Mouse (Mus musculus): ENCODE measurements around the gene Lhx9. TPM values are rescaled to one million over a fixed set of nuclear protein-coding genes. Genes with fewer than 3 reads are reported as not detected.

Lhx9 gene
- not detected for total RNA-seq (2021)
- long read RNA-seq, experiment 1, result 0 reads
- long read RNA-seq, experiment 2, result 0 reads

DNA sequence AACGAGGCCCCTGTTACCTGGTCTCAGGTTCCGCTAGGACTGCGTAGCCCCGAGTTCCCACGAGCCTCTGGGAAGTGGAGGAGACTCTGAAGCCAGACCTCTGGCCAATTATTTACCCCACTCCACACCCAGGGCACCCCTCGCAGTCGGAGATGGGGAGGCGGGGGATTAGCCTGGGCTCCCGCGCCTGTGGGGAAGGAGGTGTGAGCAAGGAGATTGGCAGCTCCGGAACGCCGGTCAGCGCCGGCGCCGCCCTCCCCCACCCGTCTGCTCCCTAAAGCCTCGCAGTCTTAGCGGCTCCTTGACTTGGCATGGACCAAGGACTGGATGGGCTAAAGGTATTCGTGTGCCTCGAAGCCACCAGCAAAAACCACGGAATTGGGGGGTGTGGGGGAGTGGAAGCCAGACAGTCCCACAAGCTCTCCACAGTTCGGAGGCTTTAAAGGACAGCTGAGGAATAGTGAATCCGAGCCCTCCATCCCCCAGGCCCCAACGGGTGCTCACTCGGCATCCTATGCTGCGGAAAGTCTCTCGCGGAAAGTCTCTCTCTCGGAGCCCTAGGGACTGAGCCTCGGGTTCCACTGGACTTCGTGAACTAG is at the start of gene Lhx9:
Gene Lhx9 (minus strand): TSS at position 67 of the 599 bp plus-strand sequence.
- Histone ChIP-seq H3K4me3 (peak within 1 kb of the TSS; percentile 56), H3K27ac (no peak within 1 kb of the TSS)
- TF ChIP-seq CTCF (IDR thresholded peaks at IDR 0.05), result no peak
- intact Hi-C loops (cut with DNase I), result no loop called here
- DNase-seq, result no peak

DNA sequence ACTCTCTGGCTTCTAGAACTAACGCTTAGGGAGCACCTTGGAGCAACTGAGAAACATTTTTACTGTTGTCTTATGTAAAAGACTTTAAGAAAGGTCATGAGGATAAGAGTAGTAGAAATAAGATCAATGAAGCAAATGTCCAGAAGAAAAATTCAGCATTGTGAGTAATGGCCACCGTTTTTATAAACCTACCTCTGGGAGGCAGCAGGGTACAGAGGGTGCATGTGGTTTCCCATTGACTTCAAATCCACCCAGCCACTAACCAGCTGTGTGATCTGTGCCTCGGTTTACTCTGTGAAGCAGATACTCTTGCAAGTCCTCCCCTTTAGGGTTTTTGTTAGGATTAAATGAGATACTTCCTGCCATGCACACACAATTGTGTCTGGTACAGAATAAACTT is 47.7 kb upstream of the Lhx9 start:
- peak; percentile 50 for TF ChIP-seq CTCF (IDR thresholded peaks at IDR 0.05)
- no peak overlapping the region for H3K27ac ChIP-seq
- H3K4me3 ChIP-seq, result no peak overlapping the region
- DNase-seq, result no peak
- intact Hi-C loops (cut with DNase I), result no loop called here

GRCm38 (mm10) chr1:138877470-138878254 is 29.3 kb upstream of the Lhx9 start:
- Histone ChIP-seq H3K4me3 (no peak overlapping the region), H3K27ac (no peak overlapping the region)
- TF ChIP-seq CTCF (IDR thresholded peaks at IDR 0.05), result no peak
- intact Hi-C loops (cut with DNase I), result no loop called here
- DNase-seq, result no peak

DNA sequence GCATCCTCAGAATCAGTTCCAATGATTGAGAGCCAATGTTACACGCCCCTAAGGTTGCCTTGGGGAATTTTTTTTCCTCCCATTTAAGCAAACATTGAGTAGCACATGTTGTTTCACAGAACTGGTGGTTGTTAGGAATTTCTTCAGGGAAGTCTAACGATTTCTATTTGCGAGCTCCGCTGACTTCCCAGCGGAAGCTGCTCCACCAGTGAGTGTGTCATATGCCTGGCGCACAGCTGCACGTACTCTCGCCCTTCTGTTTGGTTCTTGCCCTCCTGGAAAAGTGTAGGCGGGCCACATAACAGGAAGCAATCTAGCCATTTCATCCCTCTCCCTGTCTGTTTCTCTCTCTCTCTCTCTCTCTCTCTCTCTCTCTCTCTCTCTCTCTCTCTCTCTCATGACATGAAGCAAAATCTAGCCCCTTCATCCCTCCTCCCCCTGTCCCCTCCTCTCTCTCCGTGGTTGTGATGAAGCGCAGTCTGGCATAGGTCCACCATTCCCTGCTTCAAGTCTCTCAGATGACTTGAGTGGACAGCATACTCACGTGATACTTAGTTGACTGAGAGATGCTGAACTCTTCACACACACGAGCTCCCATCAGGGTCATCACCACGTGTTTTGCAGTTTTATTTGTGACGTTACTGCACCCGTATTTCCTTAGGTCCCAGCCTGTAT is 28.1 kb upstream of the Lhx9 start:
- Histone ChIP-seq H3K4me3 (peak overlapping the region; percentile 9), H3K27ac (no peak overlapping the region)
- TF ChIP-seq CTCF (IDR thresholded peaks at IDR 0.05), result no peak
- intact Hi-C loops (cut with DNase I), result no loop called here
- DNase-seq, result no peak

DNA sequence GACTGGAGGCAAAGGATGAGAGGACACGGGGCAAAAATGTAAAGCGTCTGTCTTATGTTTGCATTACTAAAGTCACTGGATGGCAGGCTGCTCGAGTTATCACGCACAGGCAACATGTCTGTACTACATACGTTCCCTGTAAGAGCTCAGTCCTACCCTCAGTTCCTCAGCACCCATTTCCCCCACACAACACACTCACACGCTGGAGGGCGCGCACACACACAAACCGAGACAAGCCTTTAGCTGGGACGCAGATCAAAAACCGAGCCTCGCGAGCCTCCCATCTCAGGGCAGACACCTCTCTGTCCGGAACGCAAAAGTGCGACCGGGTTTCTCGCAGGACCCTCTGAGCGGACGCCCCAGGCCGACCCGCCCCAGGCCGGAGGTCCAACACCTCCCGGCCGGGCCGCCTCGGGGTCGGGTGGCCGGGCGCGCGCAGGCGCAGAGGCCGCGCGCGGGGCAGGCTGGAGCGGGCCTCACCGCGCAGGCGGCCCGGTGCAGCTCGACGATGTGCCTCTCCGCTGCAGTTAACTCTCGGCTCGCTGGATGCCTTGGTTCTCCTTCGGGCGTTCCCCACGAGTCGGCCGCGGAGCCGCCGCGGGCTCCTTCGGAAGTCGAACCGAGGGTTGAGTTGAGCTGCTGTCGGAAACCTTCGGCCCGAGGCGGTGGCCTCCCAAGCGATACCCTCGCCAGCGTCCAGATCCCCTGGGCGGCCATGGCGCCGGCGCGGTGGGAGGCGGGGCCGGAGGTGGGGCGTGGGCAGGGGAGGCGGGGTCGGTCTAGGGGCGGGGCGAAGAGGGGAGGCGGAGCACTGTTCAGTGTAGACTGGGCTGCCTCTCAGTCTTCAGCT is 7.9 kb upstream of the Lhx9 start, which contains the start of gene 2310009B15Rik:
Gene 2310009B15Rik (minus strand): TSS at position 752 of the 850 bp plus-strand sequence.
- DNase-seq, result peak; percentile 90
- peak within 1 kb of the TSS; percentile 72 for H3K4me3 ChIP-seq
- intact Hi-C loops (cut with DNase I), result loop anchor here (5.0 kb wide), 1 partner anchor 106 kb away; the partner anchor contains the start of gene Dennd1b
- H3K27ac ChIP-seq, result peak within 1 kb of the TSS; percentile 87

DNA sequence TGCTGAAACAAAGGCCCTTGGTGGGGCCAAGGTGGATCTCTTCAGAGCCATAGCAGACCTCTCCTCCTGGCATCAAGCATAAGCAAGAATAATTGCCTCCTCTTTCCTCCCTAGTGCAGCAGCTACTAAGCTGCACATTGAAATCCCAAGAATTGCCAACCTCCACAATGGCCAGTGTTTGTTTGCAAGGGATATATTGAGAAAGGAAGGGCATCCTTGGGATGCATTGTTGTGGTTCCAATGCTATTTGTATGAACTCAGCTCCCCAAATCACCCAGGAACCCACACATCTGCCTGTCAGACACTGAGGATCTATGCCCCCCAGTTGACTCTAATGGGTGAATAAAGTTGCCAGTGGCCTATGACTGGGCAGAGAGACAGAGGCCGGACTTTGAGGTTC is 2.4 kb upstream of the Lhx9 start:
- Histone ChIP-seq H3K27ac (no peak overlapping the region), H3K4me3 (no peak overlapping the region)
- no peak for DNase-seq
- intact Hi-C loops (cut with DNase I), result loop anchor here (5.0 kb wide), 1 partner anchor 231 kb away; no protein-coding TSS in a partner anchor
- TF ChIP-seq CTCF (IDR thresholded peaks at IDR 0.05), result no peak

DNA sequence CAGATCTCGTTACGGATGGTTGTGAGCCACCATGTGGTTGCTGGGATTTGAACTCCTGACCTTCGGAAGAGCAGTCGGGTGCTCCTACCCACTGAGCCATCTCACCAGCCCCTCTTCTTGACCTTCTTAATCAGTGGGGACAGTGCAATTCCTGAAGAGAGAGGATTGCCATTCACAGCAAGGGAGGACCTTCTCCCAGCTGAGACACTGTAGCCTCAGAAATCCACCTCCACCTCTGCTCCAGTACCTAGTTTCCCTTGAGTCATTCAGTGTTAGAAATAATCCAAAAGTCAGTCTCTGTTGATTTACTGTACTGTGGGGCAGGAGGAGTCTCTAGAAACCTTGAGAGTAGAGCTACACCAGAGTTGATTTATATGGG is 1.8 kb upstream of the Lhx9 start:
- intact Hi-C loops (cut with DNase I), result loop anchor here (5.0 kb wide), 1 partner anchor 232 kb away; no protein-coding TSS in a partner anchor
- no peak for DNase-seq
- Histone ChIP-seq H3K27ac (no peak overlapping the region), H3K4me3 (no peak overlapping the region)
- TF ChIP-seq CTCF (IDR thresholded peaks at IDR 0.05), result no peak

DNA sequence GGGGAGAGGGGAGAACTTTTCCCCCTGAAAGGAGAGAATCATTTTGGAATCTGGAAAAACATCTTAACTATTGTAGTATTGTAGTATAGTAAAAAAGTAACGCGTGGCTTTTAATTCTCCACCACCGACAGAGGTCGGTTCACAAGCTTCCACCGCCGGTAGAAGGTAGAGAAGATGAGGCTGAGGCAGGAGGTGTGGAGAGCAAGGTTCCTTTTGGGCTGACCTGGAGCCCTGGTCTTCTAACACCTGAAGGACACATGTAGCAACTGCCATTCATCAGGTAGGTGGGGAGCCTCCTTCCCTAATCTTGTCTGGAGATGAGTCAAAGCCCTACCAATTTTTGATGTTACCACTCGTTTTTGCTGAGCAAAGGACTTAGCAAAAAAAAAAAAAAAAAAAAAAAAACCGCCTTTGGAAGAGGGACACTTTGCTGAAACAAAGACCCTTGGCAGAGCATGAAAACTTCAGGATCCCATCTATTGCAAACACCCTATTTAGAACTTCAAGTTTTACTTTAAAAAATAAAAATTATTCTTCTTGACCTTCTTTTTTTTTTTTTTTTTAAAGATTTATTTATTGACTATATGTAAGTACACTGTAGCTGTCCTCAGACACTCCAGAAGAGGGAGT is 1.3 kb upstream of the Lhx9 start:
- no peak for DNase-seq
- intact Hi-C loops (cut with DNase I), result loop anchor here (5.0 kb wide), 1 partner anchor 233 kb away; no protein-coding TSS in a partner anchor
- Histone ChIP-seq H3K27ac (no peak overlapping the region), H3K4me3 (no peak overlapping the region)
- no peak for TF ChIP-seq CTCF (IDR thresholded peaks at IDR 0.05)

DNA sequence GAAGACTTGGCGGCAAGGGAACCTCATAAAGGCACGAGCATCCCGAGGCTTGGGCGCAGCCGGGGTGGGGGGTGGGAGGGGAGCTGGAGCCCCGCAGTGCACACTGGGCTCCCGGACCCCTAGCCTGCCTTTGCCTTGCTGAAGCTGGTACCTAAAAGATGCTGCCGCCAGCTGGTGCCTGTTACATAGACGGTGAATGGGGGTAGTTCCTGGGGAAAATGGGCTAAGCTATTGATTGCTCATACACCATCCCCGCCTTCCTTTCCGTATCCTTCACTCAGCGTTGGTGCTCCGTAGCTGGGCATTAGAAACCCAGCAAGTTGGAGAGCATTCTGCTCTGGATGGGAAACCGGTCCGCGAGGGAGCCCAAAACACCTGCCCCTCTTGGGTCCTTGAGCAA is 351 bp downstream of the Lhx9 start:
- no peak for TF ChIP-seq CTCF (IDR thresholded peaks at IDR 0.05)
- intact Hi-C loops (cut with DNase I), result no loop called here
- Histone ChIP-seq H3K27ac (no peak overlapping the region), H3K4me3 (peak overlapping the region; percentile 56)
- DNase-seq, result no peak

- intact Hi-C loops (cut with DNase I), result no loop called here
- no peak for DNase-seq
- H3K4me3 ChIP-seq, result peak overlapping the region; percentile 26; the same call in 1 of the 2 replicates
- TF ChIP-seq CTCF (IDR thresholded peaks at IDR 0.05), result no peak
- H3K27ac ChIP-seq, result no peak overlapping the region
Measured at GRCm38 (mm10) chr1:138847146-138847545, 1.2 kb downstream of the Lhx9 start.

GRCm38 (mm10) chr1:138846581-138846980 is 1.8 kb downstream of the Lhx9 start:
- Histone ChIP-seq H3K4me3 (no peak overlapping the region), H3K27ac (no peak overlapping the region)
- no peak for DNase-seq
- TF ChIP-seq CTCF (IDR thresholded peaks at IDR 0.05), result no peak
- intact Hi-C loops (cut with DNase I), result no loop called here

- no peak overlapping the region for H3K4me3 ChIP-seq
- intact Hi-C loops (cut with DNase I), result no loop called here
- DNase-seq, result no peak
- H3K27ac ChIP-seq, result no peak overlapping the region
- TF ChIP-seq CTCF (IDR thresholded peaks at IDR 0.05), result no peak
Measured at GRCm38 (mm10) chr1:138846131-138846530, 2.2 kb downstream of the Lhx9 start.

Data from gastrocnemius, adult 2 months (tissue).